Mouse (Mus musculus) intestine, embryonic 15.5 days (tissue): ENCODE data around the gene Fam222b. TPM values are rescaled to one million over a fixed set of nuclear protein-coding genes. Genes with fewer than 3 reads are reported as not detected.
A peak's percentile ranks its signal among the peaks of the same experiment; 100 is the strongest.
"Not testable (repeated sequence)": the region's sequence is repeated elsewhere in the genome, so short reads cannot be mapped to it uniquely, and the experiment has no call there.

Experiments used
- ATAC-seq: fragments of 200-750 bp; cut with Nextera tagmentation; 2 replicates; pipeline ENCODE4 v1.8.0; 2017; ENCODE audit warnings: moderate TSS enrichment, moderate library complexity
- H3K27ac ChIP-seq: fragments of 300-500 bp; sonication (generic); 2 replicates; pipeline ENCODE4 v1.5.1; 2015; ENCODE audit warnings: mild to moderate bottlenecking, inconsistent platforms
- H3K27me3 ChIP-seq: fragments of 300-500 bp; sonication (generic); replicated peaks from 2 replicates; pipeline ENCODE4 v1.6.1; 2015; ENCODE audit warnings: inconsistent platforms
- H3K36me3 ChIP-seq: fragments of 300-500 bp; sonication (generic); 2 replicates; pipeline ENCODE4 v1.6.1; 2015; ENCODE audit warnings: inconsistent platforms
- H3K4me1 ChIP-seq: fragments of 300-500 bp; sonication (generic); replicated peaks from 2 replicates; pipeline ENCODE4 v1.6.1; 2015; ENCODE audit warnings: inconsistent platforms
- H3K4me2 ChIP-seq: fragments of 300-500 bp; sonication (generic); replicated peaks from 2 replicates; pipeline ENCODE4 v1.6.1; 2015; ENCODE audit warnings: mild to moderate bottlenecking, inconsistent platforms
- H3K4me3 ChIP-seq: fragments of 300-500 bp; sonication (generic); replicated peaks from 2 replicates; pipeline ENCODE4 v1.5.1; 2015; ENCODE audit warnings: inconsistent platforms
- H3K9ac ChIP-seq: fragments of 300-500 bp; sonication (generic); 2 replicates; pipeline ENCODE4 v1.6.1; 2015; ENCODE audit warnings: inconsistent platforms
- H3K9me3 ChIP-seq: fragments of 300-500 bp; sonication (generic); 2 replicates; pipeline ENCODE4 v1.6.1; 2016; ENCODE audit warnings: inconsistent platforms
- WGBS: fragments of 180-500 bp; shearing (Covaris S2); methylation state at CpG from one replicate; pipeline ENCODE4 v1.1.7; 2015; 5-methylcytosine and 5-hydroxymethylcytosine counted together
- polyA plus RNA-seq: library from polyadenylated mRNA; unstranded; fragments of >200 nt; fragmentation: Nextera tagmentation; extraction: Ambion mirVana; gene quantifications from 2 replicates; pipeline ENCODE4 v1.2.1, GENCODE M21; 2015

Fam222b gene
- polyA plus RNA-seq = 13.1 and 13.3 TPM in 2 replicates

DNA sequence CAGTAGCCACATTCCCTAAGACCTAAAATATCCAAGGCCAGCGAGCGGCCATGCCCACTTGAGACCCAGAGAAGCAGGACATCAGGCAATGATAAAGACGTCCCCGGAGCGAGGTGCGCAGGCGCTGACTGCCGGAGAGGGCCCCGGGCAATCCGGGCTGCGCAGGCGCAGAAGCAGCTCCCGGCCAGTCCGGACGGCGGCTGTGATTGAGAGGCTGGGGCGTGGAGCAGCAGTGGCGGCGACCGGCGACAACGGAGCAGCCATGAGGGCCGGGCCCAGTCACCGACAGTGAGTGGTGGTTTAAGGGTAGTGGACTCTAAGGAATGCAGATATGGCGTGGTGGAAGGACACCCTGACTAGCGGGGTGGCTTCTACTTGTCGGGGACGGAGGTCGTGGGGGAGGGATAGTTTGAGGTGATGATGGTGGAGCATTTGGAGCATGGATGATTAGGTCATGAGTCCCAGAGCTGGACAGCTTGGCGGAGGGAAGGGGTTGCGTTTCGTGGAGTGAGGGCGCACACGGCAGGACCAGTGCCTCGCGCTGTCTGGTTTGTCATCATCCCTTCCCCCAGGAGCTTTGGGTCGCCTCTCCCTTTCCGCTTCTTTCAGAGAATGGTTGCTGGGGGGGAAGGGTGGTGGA is at the start of gene Fam222b:
Fam222b (plus strand) TSS at position 157 of the 640 bp plus-strand sequence.
- Histone ChIP-seq H3K9me3 (no peaks in the 10 kb centered on the region), H3K4me1 (peaks cover 9% of the 10 kb centered on the region; the same call in 1 of the 2 replicates), H3K4me3 (peak within 1 kb of the TSS; percentile 70), H3K36me3 (no peaks in the 10 kb centered on the region), H3K4me2 (peak within 1 kb of the TSS; percentile 82), H3K27me3 (no peaks in the 10 kb centered on the region), H3K9ac (peak within 1 kb of the TSS; percentile 68), H3K27ac (peak within 1 kb of the TSS; percentile 52)
- ATAC-seq = peak; percentile 96
- WGBS = under 1% methylated on average over 38 of the region's 38 CpGs

- Histone ChIP-seq H3K4me1 (no peaks in the 10 kb centered on the region), H3K36me3 (no peaks in the 10 kb centered on the region), H3K9me3 (no peaks in the 10 kb centered on the region), H3K27ac (0 out of 2 replicates have a peak overlapping the region, but pooled peaks have one; percentile 22), H3K9ac (no peak overlapping the region), H3K4me2 (no peak overlapping the region), H3K27me3 (no peaks in the 10 kb centered on the region), H3K4me3 (no peak overlapping the region)
- peak; percentile 41; the same call in 1 of the 2 replicates for ATAC-seq
- WGBS = 75% methylated on average over 5 of the region's 5 CpGs
Observed at GRCm38 (mm10) chr11:78044758-78045251, 49.7 kb upstream of the Fam222b start.

DNA sequence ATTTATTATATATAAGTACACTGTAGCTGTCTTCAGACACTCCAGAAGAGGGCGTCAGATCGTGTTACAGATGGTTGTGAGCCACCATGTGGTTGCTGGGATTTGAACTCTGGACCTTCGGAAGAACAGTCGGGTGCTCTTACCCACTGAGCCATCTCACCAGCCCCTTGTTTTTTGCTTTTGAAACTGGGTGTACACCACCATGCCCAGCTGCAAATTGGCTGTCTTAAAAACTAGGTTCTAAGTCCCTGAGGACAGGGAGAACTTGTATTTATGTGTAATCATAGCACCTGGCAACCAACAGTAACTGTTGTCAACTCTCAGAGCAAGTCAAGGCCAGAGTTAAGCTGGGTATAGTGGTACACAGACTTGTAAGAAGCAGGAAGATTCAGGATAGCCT is 45.8 kb upstream of the Fam222b start:
- not testable (repeated sequence) for H3K9me3 ChIP-seq, ATAC-seq, H3K9ac ChIP-seq, H3K4me1 ChIP-seq, H3K4me2 ChIP-seq, H3K36me3 ChIP-seq, H3K27ac ChIP-seq, H3K4me3 ChIP-seq, H3K27me3 ChIP-seq
- WGBS = 91% methylated on average over 4 of the region's 4 CpGs

DNA sequence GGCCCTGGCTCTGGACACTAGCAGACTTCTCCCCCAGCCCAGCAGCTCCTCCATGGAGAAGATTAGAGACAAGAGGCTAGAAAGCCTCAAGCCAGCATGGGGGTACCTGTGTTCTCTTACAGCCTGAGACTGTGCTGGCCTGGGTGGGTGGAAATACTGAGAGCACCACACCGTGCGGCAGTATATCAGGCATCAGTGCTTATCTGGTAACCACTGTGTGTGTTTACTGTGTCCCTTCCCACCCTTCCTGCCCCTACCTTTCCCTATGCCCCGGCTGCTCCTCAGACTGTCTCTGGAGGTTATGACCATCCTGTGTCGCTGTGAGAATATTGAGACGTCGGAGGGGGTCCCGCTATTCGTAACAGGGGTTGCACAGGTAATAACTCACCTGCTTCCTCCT is 41.4 kb upstream of the Fam222b start:
- Histone ChIP-seq H3K36me3 (peaks cover 3% of the 10 kb centered on the region; the same call in 1 of the 2 replicates), H3K27me3 (no peaks in the 10 kb centered on the region), H3K4me1 (no peaks in the 10 kb centered on the region), H3K4me2 (no peak overlapping the region), H3K9ac (no peak overlapping the region), H3K27ac (no peak overlapping the region), H3K4me3 (no peak overlapping the region), H3K9me3 (no peaks in the 10 kb centered on the region)
- ATAC-seq = no peak
- 79% methylated on average over 8 of the region's 8 CpGs for WGBS

- no peaks in the 10 kb centered on the region for H3K4me1 ChIP-seq
- H3K4me2 ChIP-seq = no peak overlapping the region
- no peaks in the 10 kb centered on the region for H3K9me3 ChIP-seq
- no peaks in the 10 kb centered on the region for H3K27me3 ChIP-seq
- H3K36me3 ChIP-seq = peaks cover 11% of the 10 kb centered on the region; the same call in 1 of the 2 replicates
- 86% methylated on average over 8 of the region's 8 CpGs for WGBS
- no peak overlapping the region for H3K4me3 ChIP-seq
- H3K27ac ChIP-seq = no peak overlapping the region
- no peak overlapping the region for H3K9ac ChIP-seq
- no peak for ATAC-seq
Observed at GRCm38 (mm10) chr11:78056946-78057345, 37.5 kb upstream of the Fam222b start.

DNA sequence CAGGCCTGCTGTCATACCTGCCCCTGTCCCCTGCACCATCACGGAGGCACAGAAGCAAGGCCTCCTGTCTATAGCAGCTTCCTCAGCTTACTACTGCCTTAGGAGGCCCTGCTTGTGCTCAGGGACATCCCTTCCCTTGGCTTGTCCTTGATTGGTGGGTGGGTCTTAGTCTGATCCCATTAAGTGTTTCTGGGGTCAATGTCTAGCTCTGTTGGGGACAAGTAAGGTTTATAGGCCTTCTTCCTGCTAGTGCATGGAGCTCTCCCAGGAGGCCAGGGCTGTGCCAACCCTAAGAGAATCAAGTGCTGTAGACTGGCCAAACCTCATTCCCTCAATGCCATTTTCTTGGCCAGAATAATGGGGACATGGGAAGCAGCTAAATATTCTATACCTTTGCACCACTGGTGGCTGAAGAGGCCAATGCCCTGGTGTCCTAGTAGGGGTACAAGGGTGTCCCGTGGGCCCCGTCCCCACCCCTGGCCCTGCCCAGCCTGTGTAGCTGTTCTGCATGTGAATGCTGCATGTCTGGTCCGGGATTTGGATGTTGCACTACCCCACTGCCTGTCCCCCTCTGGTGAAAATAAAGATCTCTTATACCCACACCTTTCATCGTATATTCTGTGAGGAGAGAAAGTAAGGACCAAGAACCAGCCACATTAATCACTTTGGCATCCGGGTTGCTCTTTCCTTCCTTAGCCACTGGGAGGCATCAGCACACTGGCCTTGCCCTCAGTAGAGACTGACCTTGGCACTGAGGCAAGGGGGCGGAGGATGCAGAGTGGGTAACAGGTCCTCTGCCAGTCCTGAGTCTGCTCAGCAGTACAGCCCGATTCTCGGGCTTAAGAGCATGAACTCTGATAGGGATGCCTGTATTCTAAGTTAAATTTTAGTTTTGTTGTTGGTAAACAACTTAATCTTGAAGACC is 34.4 kb upstream of the Fam222b start:
- H3K4me3 ChIP-seq = no peak overlapping the region
- 0 out of 2 replicates have a peak overlapping the region, but pooled peaks have one; percentile 8 for H3K27ac ChIP-seq
- H3K36me3 ChIP-seq = peaks cover 11% of the 10 kb centered on the region; the same call in 1 of the 2 replicates
- no peaks in the 10 kb centered on the region for H3K4me1 ChIP-seq
- no peaks in the 10 kb centered on the region for H3K9me3 ChIP-seq
- peak; percentile 80 for ATAC-seq
- H3K4me2 ChIP-seq = no peak overlapping the region
- no peak overlapping the region for H3K9ac ChIP-seq
- H3K27me3 ChIP-seq = no peaks in the 10 kb centered on the region
- 55% methylated on average over 9 of the region's 9 CpGs for WGBS

DNA sequence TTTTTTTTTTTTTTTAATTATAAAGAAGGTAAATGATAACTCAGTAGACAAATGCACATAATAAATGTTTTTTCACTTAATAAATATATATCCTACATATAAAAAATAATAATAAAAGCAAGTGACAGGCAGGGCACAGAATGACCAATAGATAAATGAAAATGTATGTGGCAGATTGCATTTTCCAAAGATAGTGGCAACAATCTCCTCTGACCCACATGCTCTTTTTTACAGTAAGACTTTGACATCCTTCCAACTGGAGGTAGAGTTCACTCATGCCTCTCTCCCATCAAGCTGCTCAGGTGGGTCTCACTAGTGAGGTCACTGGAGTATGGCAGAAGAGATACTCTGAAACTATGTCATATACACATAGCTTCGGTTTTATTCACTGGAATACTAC is 31.9 kb upstream of the Fam222b start:
- Histone ChIP-seq H3K36me3 (peaks cover 11% of the 10 kb centered on the region; the same call in 1 of the 2 replicates), H3K4me3 (no peak overlapping the region), H3K27ac (no peak overlapping the region), H3K9me3 (no peaks in the 10 kb centered on the region), H3K4me2 (no peak overlapping the region), H3K9ac (no peak overlapping the region), H3K27me3 (no peaks in the 10 kb centered on the region), H3K4me1 (no peaks in the 10 kb centered on the region)
- WGBS = 83% methylated on average over 1 of the region's 1 CpGs
- no peak for ATAC-seq

- no peak overlapping the region for H3K27ac ChIP-seq
- no peaks in the 10 kb centered on the region for H3K27me3 ChIP-seq
- ATAC-seq = peak; percentile 70; the same call in 1 of the 2 replicates
- H3K4me2 ChIP-seq = no peak overlapping the region
- 44% methylated on average over 2 of the region's 2 CpGs for WGBS
- no peaks in the 10 kb centered on the region for H3K4me1 ChIP-seq
- H3K4me3 ChIP-seq = no peak overlapping the region
- no peaks in the 10 kb centered on the region for H3K36me3 ChIP-seq
- no peak overlapping the region for H3K9ac ChIP-seq
- no peaks in the 10 kb centered on the region for H3K9me3 ChIP-seq
Observed at GRCm38 (mm10) chr11:78065906-78066305, 28.6 kb upstream of the Fam222b start.

- Histone ChIP-seq H3K36me3 (no peaks in the 10 kb centered on the region), H3K27ac (no peak overlapping the region), H3K4me2 (no peak overlapping the region), H3K4me1 (no peaks in the 10 kb centered on the region), H3K4me3 (no peak overlapping the region), H3K27me3 (no peaks in the 10 kb centered on the region), H3K9me3 (no peaks in the 10 kb centered on the region), H3K9ac (no peak overlapping the region)
- ATAC-seq = no peak
- WGBS = 75% methylated on average over 2 of the region's 2 CpGs
Observed at GRCm38 (mm10) chr11:78066641-78067040, 27.8 kb upstream of the Fam222b start.

DNA sequence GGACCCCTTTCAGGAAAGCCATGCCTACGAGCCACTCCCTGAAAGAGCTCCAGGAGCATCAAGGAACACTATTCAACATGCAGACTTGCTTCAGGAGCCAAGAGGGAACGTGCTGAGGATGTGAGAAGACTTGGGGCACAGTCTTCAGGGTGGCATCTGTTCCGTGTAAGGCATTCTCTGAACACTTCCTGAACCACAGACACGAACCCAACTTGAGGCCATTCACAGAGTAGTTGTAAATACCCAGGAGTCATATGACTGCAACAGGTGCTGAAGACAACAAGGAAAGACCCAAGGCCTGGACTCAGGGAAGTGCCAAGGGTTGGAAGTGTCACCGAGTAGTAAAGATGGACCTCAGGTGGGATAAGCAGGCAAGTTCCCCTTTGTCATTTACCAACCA is 26.9 kb upstream of the Fam222b start:
- H3K27me3 ChIP-seq = no peaks in the 10 kb centered on the region
- no peak overlapping the region for H3K4me2 ChIP-seq
- no peak overlapping the region for H3K9ac ChIP-seq
- no peak overlapping the region for H3K4me3 ChIP-seq
- 0 out of 2 replicates have a peak, but pooled peaks cover 2% of the 10 kb centered on the region for H3K36me3 ChIP-seq
- no peak for ATAC-seq
- WGBS = 66% methylated on average over 5 of the region's 5 CpGs
- no peaks in the 10 kb centered on the region for H3K4me1 ChIP-seq
- no peak overlapping the region for H3K27ac ChIP-seq
- no peaks in the 10 kb centered on the region for H3K9me3 ChIP-seq

DNA sequence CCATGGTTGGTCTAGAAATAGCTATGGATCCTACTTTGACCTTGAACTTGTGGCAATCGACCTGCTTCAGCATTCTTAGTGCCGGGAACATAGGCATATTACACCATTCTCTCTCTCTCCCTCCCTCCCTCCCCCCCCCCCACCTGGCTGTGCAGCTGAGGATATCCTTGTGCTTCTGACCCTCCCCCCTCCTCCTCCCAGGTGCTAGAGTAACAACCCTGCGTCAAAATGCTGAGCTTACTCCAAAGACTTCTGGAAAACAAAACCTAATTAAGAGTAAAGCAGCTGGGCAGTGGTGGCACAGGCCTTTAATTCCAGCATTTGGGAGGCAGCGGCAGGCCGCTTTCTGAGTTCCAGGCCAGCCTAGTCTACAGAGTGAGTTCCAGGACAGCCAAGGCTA is 25.3 kb upstream of the Fam222b start:
- Histone ChIP-seq H3K4me2 (no peak overlapping the region), H3K36me3 (peaks cover 9% of the 10 kb centered on the region), H3K4me3 (no peak overlapping the region), H3K9ac (no peak overlapping the region), H3K27me3 (no peaks in the 10 kb centered on the region), H3K4me1 (no peaks in the 10 kb centered on the region), H3K27ac (no peak overlapping the region), H3K9me3 (no peaks in the 10 kb centered on the region)
- WGBS = 78% methylated on average over 5 of the region's 5 CpGs
- ATAC-seq = no peak

DNA sequence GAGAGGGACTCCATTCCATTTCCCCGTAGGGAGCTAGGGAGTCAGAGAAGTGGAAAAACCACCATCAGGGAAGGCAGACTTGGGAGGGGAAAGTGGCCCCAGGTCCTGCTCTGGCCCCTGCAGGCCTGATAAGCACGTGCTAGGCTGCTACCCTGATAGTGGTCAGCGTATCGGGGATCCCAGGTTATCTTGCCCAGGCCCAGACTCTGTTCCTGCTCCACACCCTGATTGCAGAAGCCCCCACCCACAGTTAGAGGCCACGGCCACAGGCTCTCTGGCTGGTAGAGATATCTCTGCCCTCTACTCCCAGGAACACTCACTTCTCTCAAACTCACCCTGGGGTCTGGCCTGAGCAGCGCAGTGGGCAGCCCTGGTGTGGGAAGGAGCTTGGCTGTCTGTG is 24.8 kb upstream of the Fam222b start:
- H3K9me3 ChIP-seq = no peaks in the 10 kb centered on the region
- no peak overlapping the region for H3K27ac ChIP-seq
- WGBS = 68% methylated on average over 6 of the region's 6 CpGs
- H3K9ac ChIP-seq = no peak overlapping the region
- peaks cover 14% of the 10 kb centered on the region for H3K36me3 ChIP-seq
- H3K4me3 ChIP-seq = no peak overlapping the region
- H3K4me1 ChIP-seq = no peaks in the 10 kb centered on the region
- H3K4me2 ChIP-seq = no peak overlapping the region
- H3K27me3 ChIP-seq = no peaks in the 10 kb centered on the region
- ATAC-seq = peak; percentile 74; the same call in 1 of the 2 replicates
